Mouse (Mus musculus): ENCODE results near the gene Klhl25.

GRCm38 (mm10) chr7:75897041-75897440 lies 48.9 kb downstream of the Klhl25 start:
- TF ChIP-seq POLR2A (IDR thresholded peaks at IDR 0.05; ENCODE audit: extremely low read depth, insufficient read depth, low read length) (no peak), CTCF (IDR thresholded peaks at IDR 0.05; ENCODE audit: low read depth, low read length) (no peak)
